Mouse (Mus musculus): Measurements from ENCODE around the gene Slc25a45. TPM values are rescaled to one million over a fixed set of nuclear protein-coding genes. Genes with fewer than 3 reads are reported as not detected.

Slc25a45 gene
- polyA plus RNA-seq, 1 experiment, result 3.5 TPM

DNA sequence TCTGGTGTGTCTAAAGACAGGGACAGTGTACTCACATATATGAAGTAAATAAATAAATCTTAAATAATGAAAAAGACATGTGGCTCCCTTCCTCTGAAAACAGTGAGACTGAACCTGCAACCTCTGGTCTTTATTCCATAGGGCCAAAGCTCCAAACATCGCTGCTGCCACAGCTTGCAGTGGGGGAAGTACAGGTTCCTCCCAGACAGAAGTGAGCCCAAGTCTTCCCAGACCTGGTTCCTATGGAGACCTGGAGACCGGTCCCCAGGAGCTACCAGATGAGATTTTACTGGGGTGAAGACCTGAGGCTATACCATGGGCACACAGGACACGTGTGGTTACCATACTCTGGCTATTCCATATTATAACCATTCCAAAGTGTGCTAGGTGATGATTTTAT, 26.7 kb upstream of the Slc25a45 start:
- H3K4me3 ChIP-seq (ENCODE audit: insufficient read depth, low read length), result no peak overlapping the region
- TF ChIP-seq CTCF (IDR thresholded peaks at IDR 0.05; ENCODE audit: borderline replicate concordance, insufficient read depth, low read length) (no peak), POLR2A (IDR thresholded peaks at IDR 0.05; ENCODE audit: low read depth, low read length) (no peak)
- peak overlapping the region; percentile 50; the same call in 1 of the 2 replicates for H3K27ac ChIP-seq (ENCODE audit: insufficient read depth, low read length)
- H3K4me1 ChIP-seq (ENCODE audit: control insufficient read depth, insufficient read depth, low read length), result peaks cover 17% of the 10 kb centered on the region

DNA sequence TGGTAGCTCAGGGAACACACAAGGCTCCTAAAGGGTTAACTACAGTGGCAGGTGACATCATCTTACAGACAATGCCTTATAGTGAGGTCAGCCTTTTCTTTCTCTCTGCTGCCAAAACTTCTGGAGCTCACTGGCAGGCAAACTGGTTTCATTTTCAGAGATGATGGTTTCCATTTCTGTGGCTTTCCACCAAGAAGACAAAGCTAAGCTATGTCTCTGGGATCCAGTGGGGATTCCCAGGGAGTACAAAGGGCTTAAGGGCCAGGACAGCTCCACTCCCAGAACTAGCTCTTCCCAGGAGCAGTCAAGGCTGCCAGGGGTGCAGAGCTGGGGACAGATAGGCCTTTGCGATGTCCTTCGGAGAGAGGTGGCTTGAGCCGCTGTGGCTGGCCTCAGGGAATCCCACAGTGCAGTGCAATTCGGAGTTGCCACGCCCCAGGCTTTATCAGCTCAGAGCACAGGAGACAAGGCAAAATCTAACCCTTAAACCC, 26.1 kb upstream of the Slc25a45 start:
- Histone ChIP-seq H3K4me3 (ENCODE audit: insufficient read depth, low read length) (no peak overlapping the region), H3K27ac (ENCODE audit: insufficient read depth, low read length) (peak overlapping the region; percentile 83), H3K4me1 (ENCODE audit: control insufficient read depth, insufficient read depth, low read length) (peaks cover 17% of the 10 kb centered on the region)
- TF ChIP-seq POLR2A (IDR thresholded peaks at IDR 0.05; ENCODE audit: low read depth, low read length) (no peak), CTCF (IDR thresholded peaks at IDR 0.05; ENCODE audit: borderline replicate concordance, insufficient read depth, low read length) (no peak)

DNA sequence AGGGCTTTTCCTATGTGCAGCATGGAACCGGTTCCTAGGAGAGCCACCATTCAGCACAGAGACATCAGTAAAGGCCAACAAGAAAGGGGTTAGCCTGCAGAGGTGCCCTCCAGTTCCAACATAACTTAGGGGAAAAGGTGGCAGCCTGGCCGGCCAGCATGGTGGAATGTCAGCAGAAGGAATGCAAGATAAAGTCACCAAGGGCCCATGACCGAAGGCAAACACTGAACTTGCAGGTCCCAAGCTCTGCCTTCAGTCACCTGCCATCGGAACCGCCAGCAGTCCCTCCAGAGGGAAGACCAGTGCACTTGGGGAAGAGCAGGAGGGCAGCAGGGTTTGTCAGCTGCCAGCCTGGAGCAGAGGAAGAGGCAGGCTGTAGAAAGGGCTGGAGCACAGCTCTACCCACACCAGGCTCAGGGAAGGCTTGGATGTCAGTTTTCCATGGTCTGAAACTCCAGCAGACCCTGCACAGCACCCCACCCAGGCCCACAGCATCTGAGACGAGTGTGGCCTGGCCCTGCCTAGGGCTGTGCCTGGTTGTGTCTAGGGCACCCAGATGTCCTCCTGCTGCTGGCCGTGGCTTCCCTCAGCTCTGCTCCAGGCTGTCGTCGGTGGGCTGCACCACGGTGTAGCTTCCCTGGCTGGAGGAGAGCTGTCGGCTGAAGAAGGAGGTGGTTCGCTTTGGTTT, 25.4 kb upstream of the Slc25a45 start:
- no peak for TF ChIP-seq POLR2A (IDR thresholded peaks at IDR 0.05; ENCODE audit: low read depth, low read length)
- no peak for TF ChIP-seq CTCF (IDR thresholded peaks at IDR 0.05; ENCODE audit: borderline replicate concordance, insufficient read depth, low read length)
- H3K4me1 ChIP-seq (ENCODE audit: control insufficient read depth, insufficient read depth, low read length), result peaks cover 17% of the 10 kb centered on the region
- H3K4me3 ChIP-seq (ENCODE audit: insufficient read depth, low read length), result no peak overlapping the region
- peak overlapping the region; percentile 83 for H3K27ac ChIP-seq (ENCODE audit: insufficient read depth, low read length)

DNA sequence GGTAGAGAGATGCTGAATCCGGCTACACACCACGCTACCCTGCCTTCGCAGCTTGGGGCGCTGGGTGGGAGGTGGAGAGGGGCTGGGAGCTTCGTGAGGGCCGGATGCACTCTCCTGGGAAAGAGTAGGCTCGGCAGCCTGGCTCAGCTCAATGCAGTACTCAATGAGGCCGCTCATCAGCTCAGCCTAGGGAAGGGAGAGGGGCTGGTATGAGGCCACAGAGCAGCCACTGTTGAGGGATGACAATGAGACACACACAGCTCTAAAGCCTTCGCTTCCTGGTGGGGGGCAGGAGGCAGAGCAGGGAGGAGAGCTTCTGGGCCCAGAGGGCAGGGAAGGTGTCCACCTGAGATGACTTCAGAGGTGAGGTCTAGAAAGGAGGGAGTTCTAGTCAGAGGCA, 21.0 kb upstream of the Slc25a45 start:
- Histone ChIP-seq H3K4me1 (ENCODE audit: control insufficient read depth, insufficient read depth, low read length) (peaks cover 4% of the 10 kb centered on the region; the same call in 1 of the 2 replicates), H3K27ac (ENCODE audit: insufficient read depth, low read length) (no peak overlapping the region), H3K4me3 (ENCODE audit: insufficient read depth, low read length) (no peak overlapping the region)
- no peak for TF ChIP-seq CTCF (IDR thresholded peaks at IDR 0.05; ENCODE audit: borderline replicate concordance, insufficient read depth, low read length)
- TF ChIP-seq POLR2A (IDR thresholded peaks at IDR 0.05; ENCODE audit: low read depth, low read length), result no peak

DNA sequence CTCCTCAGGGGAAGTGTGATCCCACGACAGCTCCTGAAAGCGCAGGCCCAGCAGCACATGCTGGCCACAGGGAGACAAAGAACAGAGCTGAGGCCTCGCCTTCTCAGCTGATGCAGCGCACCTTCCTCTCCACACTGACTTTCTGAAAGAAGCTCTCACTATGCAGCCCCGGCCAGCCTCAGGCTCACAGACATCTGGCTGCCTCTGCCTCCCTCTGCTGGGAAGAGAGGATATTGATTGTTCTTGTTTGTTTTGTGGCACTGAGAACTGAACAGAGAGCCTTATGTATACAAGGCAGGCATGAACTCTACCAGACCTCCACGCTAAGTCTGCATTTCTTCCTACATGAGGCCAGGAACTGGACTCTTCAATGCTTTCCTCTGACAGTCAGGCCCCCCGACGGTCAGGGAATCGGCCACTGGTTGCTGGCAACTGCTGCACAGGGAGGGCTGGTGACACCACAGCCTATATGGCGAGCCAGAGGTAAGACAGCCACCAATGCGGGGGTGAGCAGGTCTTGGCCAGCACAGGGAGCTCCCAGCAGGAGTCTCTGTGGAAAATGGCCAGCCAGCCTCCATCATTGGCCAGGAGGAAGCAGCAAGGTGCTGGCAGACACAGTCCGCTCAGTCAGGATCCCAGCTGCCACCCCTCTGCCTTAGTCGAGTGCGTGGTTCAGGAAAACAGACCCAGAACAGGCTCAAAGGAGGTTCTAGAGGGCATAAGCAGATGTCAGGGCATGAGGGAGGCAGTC, 15.1 kb upstream of the Slc25a45 start:
- H3K4me3 ChIP-seq (ENCODE audit: insufficient read depth, low read length), result no peak overlapping the region
- H3K4me1 ChIP-seq (ENCODE audit: control insufficient read depth, insufficient read depth, low read length), result no peaks in the 10 kb centered on the region
- TF ChIP-seq POLR2A (IDR thresholded peaks at IDR 0.05; ENCODE audit: low read depth, low read length) (no peak), CTCF (IDR thresholded peaks at IDR 0.05; ENCODE audit: borderline replicate concordance, insufficient read depth, low read length) (no peak)
- H3K27ac ChIP-seq (ENCODE audit: insufficient read depth, low read length), result no peak overlapping the region

DNA sequence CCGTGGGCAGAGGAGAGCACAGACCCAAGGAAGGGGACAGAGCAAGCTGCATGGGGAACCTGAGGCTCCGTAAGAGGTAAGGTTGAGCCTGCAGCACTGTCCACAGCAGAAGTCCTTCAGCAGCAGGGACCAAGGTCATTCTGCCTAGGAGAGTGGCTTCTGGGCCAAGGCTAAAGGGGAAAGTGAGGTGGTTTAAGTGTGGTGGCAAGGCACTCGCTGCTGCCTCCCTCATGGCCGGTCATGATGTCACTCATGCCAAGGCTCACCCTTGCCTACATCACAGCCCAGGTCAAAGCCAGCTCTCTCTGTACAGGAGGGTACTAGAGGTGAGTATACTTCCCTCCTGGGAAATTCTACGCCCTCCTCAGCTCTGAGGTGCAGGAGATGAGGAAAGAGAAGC, 13.8 kb upstream of the Slc25a45 start:
- TF ChIP-seq POLR2A (IDR thresholded peaks at IDR 0.05; ENCODE audit: low read depth, low read length), result no peak
- TF ChIP-seq CTCF (IDR thresholded peaks at IDR 0.05; ENCODE audit: borderline replicate concordance, insufficient read depth, low read length), result no peak
- H3K27ac ChIP-seq (ENCODE audit: insufficient read depth, low read length), result no peak overlapping the region
- H3K4me1 ChIP-seq (ENCODE audit: control insufficient read depth, insufficient read depth, low read length), result no peaks in the 10 kb centered on the region
- H3K4me3 ChIP-seq (ENCODE audit: insufficient read depth, low read length), result no peak overlapping the region

DNA sequence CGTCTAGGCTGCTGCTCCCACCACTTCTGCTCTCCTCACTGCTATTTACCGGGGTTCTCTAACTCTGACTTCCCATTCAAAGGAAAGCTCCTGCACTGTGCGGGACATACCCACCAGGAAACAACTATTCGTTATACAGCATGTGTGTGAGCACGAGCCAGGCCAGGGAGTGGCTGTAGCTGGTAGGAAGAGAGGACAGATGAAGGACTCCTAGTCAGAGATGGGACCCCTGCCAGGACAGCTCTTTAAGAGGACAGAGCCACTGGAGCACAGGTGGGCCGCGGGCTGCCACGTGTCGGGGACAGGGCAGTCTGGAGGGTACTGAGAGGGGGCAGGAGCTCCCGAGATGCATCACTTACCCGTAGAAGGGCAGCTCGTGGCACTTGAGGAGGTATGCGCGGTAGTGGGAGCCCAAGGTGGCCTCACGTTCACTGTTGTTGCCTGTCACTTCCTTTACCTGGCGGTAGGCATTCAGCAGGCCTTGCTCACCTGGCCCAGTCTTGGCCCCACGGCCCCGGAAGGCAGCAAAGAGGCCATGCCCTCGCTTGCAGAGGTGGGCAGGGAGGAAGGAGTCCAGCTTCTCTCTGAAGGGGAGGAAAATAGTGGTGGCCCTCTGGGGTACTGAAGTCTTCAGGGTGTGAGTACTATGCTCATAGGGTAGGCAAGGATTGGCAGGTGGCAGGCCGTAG, 12.8 kb upstream of the Slc25a45 start:
- Histone ChIP-seq H3K4me3 (ENCODE audit: insufficient read depth, low read length) (no peak overlapping the region), H3K27ac (ENCODE audit: insufficient read depth, low read length) (no peak overlapping the region), H3K4me1 (ENCODE audit: control insufficient read depth, insufficient read depth, low read length) (no peaks in the 10 kb centered on the region)
- TF ChIP-seq CTCF (IDR thresholded peaks at IDR 0.05; ENCODE audit: borderline replicate concordance, insufficient read depth, low read length), result no peak
- TF ChIP-seq POLR2A (IDR thresholded peaks at IDR 0.05; ENCODE audit: low read depth, low read length), result no peak

DNA sequence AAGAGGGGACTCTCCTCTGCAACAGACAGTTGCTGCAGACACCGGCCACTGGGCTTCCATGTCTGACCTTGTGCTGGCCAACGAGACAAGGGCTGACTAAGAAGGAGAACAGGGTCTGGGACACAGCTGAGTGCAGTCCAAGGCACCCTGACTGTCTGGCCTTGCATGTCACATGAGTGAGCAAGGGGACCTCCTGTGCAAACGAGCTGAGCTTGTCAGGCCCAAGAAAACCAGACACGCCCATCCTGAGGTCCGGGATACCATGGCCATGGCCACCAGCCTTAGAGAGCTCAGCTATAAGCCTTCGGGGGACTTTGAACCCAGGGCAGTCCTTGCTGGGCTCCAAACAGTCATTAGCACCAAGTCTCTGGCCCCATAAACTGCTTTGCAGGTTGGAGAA, 9.5 kb upstream of the Slc25a45 start:
- TF ChIP-seq CTCF (IDR thresholded peaks at IDR 0.05; ENCODE audit: borderline replicate concordance, insufficient read depth, low read length) (no peak), POLR2A (IDR thresholded peaks at IDR 0.05; ENCODE audit: low read depth, low read length) (no peak)
- Histone ChIP-seq H3K4me3 (ENCODE audit: insufficient read depth, low read length) (no peak overlapping the region), H3K4me1 (ENCODE audit: control insufficient read depth, insufficient read depth, low read length) (peaks cover 12% of the 10 kb centered on the region), H3K27ac (ENCODE audit: insufficient read depth, low read length) (no peak overlapping the region)

DNA sequence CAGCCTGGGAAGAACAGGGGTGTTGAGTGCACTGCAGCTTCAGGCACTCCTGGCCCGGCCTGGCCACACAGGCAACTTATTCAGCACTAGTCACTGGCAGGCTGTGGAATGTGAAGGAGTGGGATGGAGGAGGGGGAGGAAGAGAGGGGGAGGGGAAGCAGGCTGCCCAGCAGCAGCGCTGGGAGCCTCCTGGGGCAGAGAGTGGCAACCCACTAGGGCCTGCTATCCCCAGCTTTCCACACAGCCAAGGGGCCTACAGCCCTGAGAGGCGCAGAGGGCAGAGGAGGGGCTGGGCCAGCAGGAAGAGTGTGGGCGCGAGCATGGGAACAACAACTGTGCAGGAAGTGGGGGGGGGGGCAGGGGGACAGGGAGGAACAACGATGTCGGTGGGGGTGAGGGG, 6.3 kb upstream of the Slc25a45 start:
- TF ChIP-seq POLR2A (IDR thresholded peaks at IDR 0.05; ENCODE audit: low read depth, low read length), result peak; percentile 48
- no peak for TF ChIP-seq CTCF (IDR thresholded peaks at IDR 0.05; ENCODE audit: borderline replicate concordance, insufficient read depth, low read length)
- Histone ChIP-seq H3K4me3 (ENCODE audit: insufficient read depth, low read length) (no peak overlapping the region), H3K27ac (ENCODE audit: insufficient read depth, low read length) (peak overlapping the region; percentile 60), H3K4me1 (ENCODE audit: control insufficient read depth, insufficient read depth, low read length) (peaks cover 12% of the 10 kb centered on the region)
